Mouse (Mus musculus) MEL (cell line): ENCODE measurements around the gene Nap1l1. TPM values are rescaled to one million over a fixed set of nuclear protein-coding genes. Genes with fewer than 3 reads are reported as not detected.

Source experiments
- DNase-seq: peaks from one replicate; pipeline ENCODE4 v3.0.0; 2011; ENCODE audit warnings: low read depth, low spot score
- H3K27ac ChIP-seq: 2 replicates; pipeline ENCODE4 v1.5.1; 2012; ENCODE audit warnings: low read depth, mild to moderate bottlenecking, control low read depth, low read length, moderate library complexity; ENCODE audit not compliant: control insufficient read depth
- H3K27me3 ChIP-seq, 2 experiments: fragments of 150-350 bp in 1 of 2; sonication (generic) in 1 of 2; 2 replicates each; pipeline ENCODE4 v1.6.1; 2012; ENCODE audit warnings: low read length in 2 of 2, mild to moderate bottlenecking in 2 of 2, improper control_type of control experiment in 1 of 2, moderate library complexity in 1 of 2; ENCODE audit not compliant: insufficient read depth in 2 of 2, control insufficient read depth in 1 of 2
- H3K36me3 ChIP-seq, 2 experiments: 2 replicates each; pipeline ENCODE4 v1.6.1; 2012 to 2014; ENCODE audit warnings: low read length in 2 of 2, improper control_type of control experiment in 1 of 2, inconsistent platforms in 1 of 2, mild to moderate bottlenecking in 1 of 2; ENCODE audit not compliant: insufficient read depth in 2 of 2, control insufficient read depth in 1 of 2
- H3K4me1 ChIP-seq, 2 experiments: fragments of 150-350 bp in 1 of 2; sonication (generic) in 1 of 2; 2 replicates each; pipeline ENCODE4 v1.6.1; 2012; ENCODE audit warnings: low read length in 2 of 2, improper control_type of control experiment in 1 of 2, mild to moderate bottlenecking in 1 of 2; ENCODE audit not compliant: insufficient read depth in 2 of 2, control insufficient read depth in 1 of 2
- H3K4me3 ChIP-seq, 2 experiments: fragments of 150-350 bp in 1 of 2; sonication (generic) in 1 of 2; 2 replicates each; pipeline ENCODE4 v1.5.1; 2012; ENCODE audit warnings: low read depth in 2 of 2, low read length in 2 of 2, mild to moderate bottlenecking in 2 of 2, moderate library complexity in 2 of 2, control low read depth in 1 of 2, improper control_type of control experiment in 1 of 2; ENCODE audit not compliant: control insufficient read depth in 1 of 2, insufficient read depth in 1 of 2
- H3K79me2 ChIP-seq: 2 replicates; pipeline ENCODE4 v1.6.1; 2012; ENCODE audit warnings: mild to moderate bottlenecking, low read length, moderate library complexity; ENCODE audit not compliant: control insufficient read depth, poor library complexity, insufficient read depth
- H3K9ac ChIP-seq: 2 replicates; pipeline ENCODE4 v1.6.1; 2012; ENCODE audit warnings: low read depth, mild to moderate bottlenecking, control low read depth, low read length, moderate library complexity; ENCODE audit not compliant: control insufficient read depth, poor library complexity, severe bottlenecking
- H3K9me3 ChIP-seq: fragments of 150-350 bp; sonication (generic); replicated peaks from 2 replicates; pipeline ENCODE4 v1.6.1; 2012; ENCODE audit warnings: mild to moderate bottlenecking, low read length, improper control_type of control experiment, moderate library complexity; ENCODE audit not compliant: insufficient read depth
- CHD1 ChIP-seq: IDR thresholded peaks from 2 replicates; pipeline ENCODE4 v1.6.1; 2012; ENCODE audit warnings: low read depth, mild to moderate bottlenecking, inconsistent platforms, low read length, improper control_type of control experiment
- CTCF ChIP-seq, 3 experiments: IDR thresholded peaks in 2 of 3; conservative IDR thresholded peaks in 1 of 3; 2 replicates each; pipeline ENCODE4 v1.5.1; 2011 to 2012; ENCODE audit warnings: low read length in 3 of 3, low read depth in 2 of 3, mild to moderate bottlenecking in 2 of 3, improper control_type of control experiment in 1 of 3, inconsistent platforms in 1 of 3, mixed read lengths in 1 of 3, moderate library complexity in 1 of 3; ENCODE audit not compliant: control insufficient read depth in 1 of 3, insufficient read depth in 1 of 3, poor library complexity in 1 of 3, severe bottlenecking in 1 of 3
- E2F4 ChIP-seq: IDR thresholded peaks from 2 replicates; pipeline ENCODE4 v1.6.1; 2011; ENCODE audit warnings: low read depth, low read length, improper control_type of control experiment, borderline replicate concordance
- ETS1 ChIP-seq: IDR thresholded peaks from 2 replicates; pipeline ENCODE4 v1.6.1; 2012; ENCODE audit warnings: low read depth, mild to moderate bottlenecking, inconsistent platforms, low read length, improper control_type of control experiment, moderate library complexity
- HCFC1 ChIP-seq: IDR thresholded peaks from 2 replicates; pipeline ENCODE4 v1.6.1; 2012; ENCODE audit warnings: low read depth, mild to moderate bottlenecking, inconsistent platforms, low read length, improper control_type of control experiment, moderate library complexity
- KAT2A ChIP-seq: conservative IDR thresholded peaks from 2 replicates; pipeline ENCODE4 v1.6.1; 2012; ENCODE audit warnings: low read depth, low read length, improper control_type of control experiment, inconsistent platforms
- MAFK ChIP-seq: IDR thresholded peaks from 2 replicates; pipeline ENCODE4 v1.6.1; 2011; ENCODE audit warnings: low read depth, mild to moderate bottlenecking, low read length, improper control_type of control experiment, borderline replicate concordance
- MAX ChIP-seq: IDR thresholded peaks from 2 replicates; pipeline ENCODE4 v1.6.1; 2011; ENCODE audit warnings: low read length, improper control_type of control experiment
- MAZ ChIP-seq: IDR thresholded peaks from 2 replicates; pipeline ENCODE4 v1.6.1; 2012; ENCODE audit warnings: low read depth, mild to moderate bottlenecking, inconsistent platforms, low read length, improper control_type of control experiment
- MXI1 ChIP-seq: IDR thresholded peaks from 2 replicates; pipeline ENCODE4 v1.6.1; 2011; ENCODE audit warnings: mild to moderate bottlenecking, low read depth, low read length, improper control_type of control experiment
- MYB ChIP-seq: IDR thresholded peaks from 2 replicates; pipeline ENCODE4 v1.6.1; 2011; ENCODE audit warnings: mild to moderate bottlenecking, low read depth, low read length, improper control_type of control experiment
- MYC ChIP-seq: IDR thresholded peaks from 2 replicates; pipeline ENCODE4 v1.6.1; 2011; ENCODE audit warnings: low read depth, mild to moderate bottlenecking, low read length, improper control_type of control experiment, moderate library complexity
- NRF1 ChIP-seq: IDR thresholded peaks from 2 replicates; pipeline ENCODE4 v1.6.1; 2014; ENCODE audit warnings: low read depth, mild to moderate bottlenecking, inconsistent platforms, low read length, improper control_type of control experiment, moderate library complexity; ENCODE audit not compliant: poor library complexity, insufficient read depth, severe bottlenecking
- POLR2A ChIP-seq, 2 experiments: IDR thresholded peaks; 2 replicates each; pipeline ENCODE4 v1.6.1; 2011 to 2012; ENCODE audit warnings: low read length in 2 of 2, mild to moderate bottlenecking in 2 of 2, control low read depth in 1 of 2, improper control_type of control experiment in 1 of 2, low read depth in 1 of 2, moderate library complexity in 1 of 2; ENCODE audit not compliant: control insufficient read depth in 1 of 2, insufficient read depth in 1 of 2, poor library complexity in 1 of 2
- POLR2AphosphoS2 ChIP-seq: IDR thresholded peaks from 2 replicates; pipeline ENCODE4 v1.6.1; 2011; ENCODE audit warnings: low read length, improper control_type of control experiment
- TCF12 ChIP-seq: IDR thresholded peaks from 2 replicates; pipeline ENCODE4 v1.6.1; 2014; ENCODE audit warnings: low read depth, mild to moderate bottlenecking, inconsistent platforms, low read length, improper control_type of control experiment, moderate library complexity
- USF1 ChIP-seq: IDR thresholded peaks from 2 replicates; pipeline ENCODE4 v1.6.1; 2014; ENCODE audit warnings: low read depth, mild to moderate bottlenecking, inconsistent platforms, low read length, improper control_type of control experiment, moderate library complexity
- USF2 ChIP-seq, 2 experiments: IDR thresholded peaks; 2 replicates each; pipeline ENCODE4 v1.6.1; 2011 to 2012; ENCODE audit warnings: improper control_type of control experiment in 2 of 2, low read length in 2 of 2, borderline replicate concordance in 1 of 2, inconsistent platforms in 1 of 2, low read depth in 1 of 2, mild to moderate bottlenecking in 1 of 2; ENCODE audit not compliant: insufficient read depth in 1 of 2
- ZC3H11A ChIP-seq: IDR thresholded peaks from 2 replicates; pipeline ENCODE4 v1.6.1; 2012; ENCODE audit warnings: low read depth, mild to moderate bottlenecking, inconsistent platforms, low read length, improper control_type of control experiment
- ZNF384 ChIP-seq: IDR thresholded peaks from 2 replicates; pipeline ENCODE4 v1.6.1; 2012; ENCODE audit warnings: low read depth, mild to moderate bottlenecking, inconsistent platforms, low read length, improper control_type of control experiment
- polyA plus RNA-seq, 2 experiments: library from polyadenylated mRNA; stranded (reverse) in 1 of 2; unstranded in 1 of 2; fragments of >175 nt in 1 of 2; fragments of >200 nt in 1 of 2; gene quantifications; 2 replicates each; pipeline versions ENCODE4 v1.2.1 to v1.2.4; 2012; ENCODE audit warnings: low replicate concordance in 2 of 2, low read depth in 1 of 2; ENCODE audit not compliant: insufficient read length in 2 of 2, insufficient read depth in 1 of 2, missing spikeins in 1 of 2
- total RNA-seq: library from RNA; depleted of rRNA; stranded (reverse); fragments of 300-350 nt; gene quantifications from 2 replicates; pipeline ENCODE4 v1.2.3, GENCODE M21; 2012

The Nap1l1 gene
- total and polyA plus RNA-seq, 3 experiments, result 183 to 591 (median 296) TPM

DNA sequence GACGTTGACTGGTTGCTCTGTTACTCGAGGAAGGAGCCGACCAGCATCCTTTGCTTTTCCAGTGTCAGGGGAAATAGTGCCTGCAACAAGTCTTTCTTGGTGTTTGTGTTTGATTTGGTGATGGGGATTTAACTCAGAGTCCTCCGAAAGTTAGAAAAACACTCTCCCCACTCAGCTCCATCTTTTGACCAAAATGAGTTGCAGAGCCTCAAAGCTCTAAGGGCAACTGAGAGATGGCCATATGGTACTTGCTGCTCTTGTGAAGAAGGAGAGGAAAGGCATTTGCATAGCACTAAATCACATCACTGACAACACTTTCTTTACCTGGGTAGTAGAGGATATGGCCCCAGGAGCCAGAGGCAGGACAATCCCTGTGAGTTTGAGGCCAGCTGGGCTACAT is 45.3 kb downstream of the Nap1l1 start:
- no peaks in the 10 kb centered on the region for H3K4me1 ChIP-seq
- peaks cover 5 to 8% of the 10 kb centered on the region in 2 experiments for H3K27me3 ChIP-seq
- TF ChIP-seq POLR2AphosphoS2, result no peak
- no peak for TF ChIP-seq USF2 (IDR thresholded peaks at IDR 0.05; ENCODE audit: borderline replicate concordance in 1 of 2, insufficient read depth in 1 of 2, low read depth in 1 of 2, low read length in 2 of 2)
- no peak for TF ChIP-seq TCF12
- no peak for TF ChIP-seq ZNF384
- no peak for TF ChIP-seq MYC
- no peak for TF ChIP-seq NRF1
- TF ChIP-seq KAT2A, result no peak
- no peak for TF ChIP-seq E2F4
- no peak for TF ChIP-seq MYB
- no peak for TF ChIP-seq CHD1
- TF ChIP-seq ETS1, result no peak
- no peak for TF ChIP-seq MXI1
- no peak for TF ChIP-seq CTCF (IDR thresholded peaks at IDR 0.05 in 2 of 3, conservative IDR thresholded peaks at IDR 0.05 in 1 of 3; ENCODE audit: control insufficient read depth in 1 of 3, insufficient read depth in 1 of 3, low read depth in 2 of 3, low read length in 3 of 3, poor library complexity in 1 of 3, severe bottlenecking in 1 of 3)
- no peak for TF ChIP-seq MAZ
- TF ChIP-seq MAX, result no peak
- TF ChIP-seq ZC3H11A, result no peak
- TF ChIP-seq USF1, result no peak
- TF ChIP-seq MAFK, result no peak
- TF ChIP-seq POLR2A (IDR thresholded peaks at IDR 0.05; ENCODE audit: control insufficient read depth in 1 of 2, insufficient read depth in 1 of 2, low read depth in 1 of 2, low read length in 2 of 2, poor library complexity in 1 of 2), result no peak
- TF ChIP-seq, all 39 proteins: peak for 0
- Histone ChIP-seq H3K27ac (no peak overlapping the region), H3K79me2 (no peaks in the 10 kb centered on the region), H3K9me3 (no peaks in the 10 kb centered on the region), H3K36me3 (peaks cover 0 to 8% of the 10 kb centered on the region in 2 experiments; a peak in 1 of 4 replicates), H3K9ac (no peak overlapping the region), H3K4me3 (no peak overlapping the region)
- no peak for DNase-seq

DNA sequence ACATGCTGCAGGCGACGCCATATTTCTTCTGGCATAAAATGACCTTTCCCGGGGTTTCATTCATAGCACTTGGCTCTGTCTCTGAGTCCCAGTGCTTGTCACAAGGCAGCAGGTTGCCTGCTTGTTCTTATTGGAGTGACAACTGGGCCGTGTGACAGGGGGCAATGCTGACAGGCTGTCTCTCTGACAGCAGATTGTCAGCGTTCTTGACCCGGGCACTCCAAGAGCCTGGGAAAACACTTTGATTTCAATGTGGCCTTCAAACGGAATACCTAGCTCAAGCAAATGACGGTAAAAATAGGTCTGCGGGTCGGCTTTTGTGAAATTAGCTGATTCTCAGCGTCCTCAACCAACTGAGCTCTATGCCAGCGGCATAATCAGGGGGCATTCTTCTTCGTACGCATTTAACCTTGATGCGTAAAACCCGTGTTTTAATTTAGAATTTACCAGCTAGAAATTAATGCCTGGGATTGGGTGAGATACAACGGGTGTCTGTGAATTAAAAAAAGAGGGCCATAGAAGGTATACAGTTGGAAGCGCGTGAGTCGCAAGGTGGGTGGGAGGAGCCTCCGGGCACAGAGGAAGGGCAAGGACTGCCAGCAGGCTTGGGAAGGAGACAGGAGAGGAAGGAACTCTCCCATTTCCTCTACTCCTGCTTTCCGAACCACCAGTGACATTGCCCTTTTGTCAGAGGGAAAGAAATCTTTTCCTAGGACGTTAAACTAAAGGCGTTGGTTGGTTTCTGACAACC is 46.8 kb downstream of the Nap1l1 start:
- Histone ChIP-seq H3K79me2 (no peaks in the 10 kb centered on the region), H3K4me3 (no peak overlapping the region)
- no peak for TF ChIP-seq HCFC1
- TF ChIP-seq TCF12, result no peak
- no peak for TF ChIP-seq USF2 (IDR thresholded peaks at IDR 0.05; ENCODE audit: borderline replicate concordance in 1 of 2, insufficient read depth in 1 of 2, low read depth in 1 of 2, low read length in 2 of 2)
- TF ChIP-seq, all 39 proteins: peak for 0
- Histone ChIP-seq H3K9ac (no peak overlapping the region), H3K4me1 (no peaks in the 10 kb centered on the region), H3K27ac (no peak overlapping the region), H3K27me3 (peaks cover 5 to 8% of the 10 kb centered on the region in 2 experiments), H3K9me3 (no peaks in the 10 kb centered on the region), H3K36me3 (no peaks in the 10 kb centered on the region)
- DNase-seq, result no peak
